9 mouse cellular contexts compared by ENCODE assay signal in the genomic region with DNA sequence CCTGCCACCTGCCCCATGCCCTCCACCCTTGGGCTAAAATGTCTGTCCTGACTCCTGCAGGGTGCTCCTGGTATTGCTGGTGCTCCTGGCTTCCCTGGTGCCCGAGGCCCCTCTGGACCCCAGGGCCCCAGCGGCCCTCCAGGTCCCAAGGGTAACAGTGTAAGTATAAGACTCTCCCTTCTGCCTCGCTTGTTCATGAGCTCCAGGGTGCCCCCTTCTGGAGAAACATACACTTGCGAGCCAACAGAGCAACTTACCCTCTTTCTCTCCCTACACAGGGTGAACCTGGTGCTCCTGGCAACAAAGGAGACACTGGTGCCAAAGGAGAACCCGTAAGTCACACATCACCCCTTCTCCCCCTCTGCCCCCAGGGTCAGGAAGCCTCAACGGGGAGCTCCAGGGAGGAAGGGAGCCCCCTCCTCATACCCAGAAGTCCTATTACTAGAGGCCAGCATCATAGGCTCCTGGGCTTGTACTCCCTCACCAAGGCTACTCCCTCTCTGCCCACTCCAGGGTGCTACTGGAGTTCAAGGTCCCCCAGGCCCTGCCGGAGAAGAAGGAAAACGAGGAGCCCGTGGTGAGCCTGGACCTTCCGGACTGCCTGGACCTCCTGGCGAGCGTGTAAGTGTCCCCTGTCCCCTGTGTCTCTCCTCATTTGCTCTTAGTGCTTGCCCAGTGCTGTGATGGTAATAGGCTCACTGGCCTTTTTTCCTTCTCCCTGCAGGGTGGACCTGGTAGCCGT. TPM values are rescaled to one million over a fixed set of nuclear protein-coding genes. Genes with fewer than 3 reads are reported as not detected.
A peak's percentile ranks its signal among the peaks of the same experiment; 100 is the strongest.
DNase-seq lines count a peak whose midpoint lies in the region; ATAC-seq and TF ChIP-seq lines count a peak whose summit lies in the region.
"Had no signal": no experiment of that assay in that cellular context is flagged by ENCODE, and none has a peak within 500 bp of the region (broad histone marks: within the 10 kb centered on the region; RNA-seq: fewer than 3 reads in every experiment).

No protein-coding gene starts in this region.

- no peak for ATAC-seq in CD4-positive, CD25-positive, alpha-beta regulatory T cell, adult 4 months
- ATAC-seq in limb, embryonic 11.5 days (ENCODE audit: insufficient number of reproducible peaks, low FRiP score, low TSS enrichment, low read depth): no peak
- no peak; the same call in 1 of the 2 replicates for ATAC-seq in intestine, postnatal 0 days

- no peak overlapping the region for H3K4me3 ChIP-seq in limb, embryonic 11.5 days (ENCODE audit: low read depth, low read length)
- H3K4me3 ChIP-seq in limb, embryonic 10.5 days: no peak overlapping the region
- no peak overlapping the region for H3K4me3 ChIP-seq in intestine, postnatal 0 days (ENCODE audit: low read depth, low read length)

- H3K27ac ChIP-seq in limb, embryonic 11.5 days (replicated peaks; ENCODE audit: low read depth, low read length): no peak overlapping the region
- H3K27ac ChIP-seq in limb, embryonic 10.5 days: no peak overlapping the region
- no peak overlapping the region; the same call in 1 of the 2 replicates for H3K27ac ChIP-seq in intestine, postnatal 0 days (ENCODE audit: low read depth, low read length)

- peaks cover 7% of the 10 kb centered on the region; the same call in 1 of the 2 replicates for H3K4me1 ChIP-seq in limb, embryonic 11.5 days (ENCODE audit: control insufficient read depth, insufficient read depth, low read length)
- H3K4me1 ChIP-seq in limb, embryonic 10.5 days: peaks cover 16% of the 10 kb centered on the region
- H3K4me1 ChIP-seq in intestine, postnatal 0 days (replicated peaks; ENCODE audit: control insufficient read depth, insufficient read depth, low read length): no peaks in the 10 kb centered on the region

- no peak overlapping the region for H3K9ac ChIP-seq in limb, embryonic 11.5 days (ENCODE audit: low read length)
- no peak overlapping the region for H3K9ac ChIP-seq in intestine, postnatal 0 days (ENCODE audit: low read depth, low read length)

- no peaks in the 10 kb centered on the region for H3K9me3 ChIP-seq in limb, embryonic 11.5 days (ENCODE audit: control insufficient read depth, low read length)
- H3K9me3 ChIP-seq in limb, embryonic 10.5 days (replicated peaks): no peaks in the 10 kb centered on the region
- no peaks in the 10 kb centered on the region for H3K9me3 ChIP-seq in intestine, postnatal 0 days (ENCODE audit: control insufficient read depth)

- DNase-seq in CD4-positive, CD25-positive, alpha-beta regulatory T cell, adult 2 months (ENCODE audit: low read depth, low spot score): peak; percentile 76
- DNase-seq in limb, embryonic 11.5 days (ENCODE audit: low spot score): peak; percentile 57
- no peak for DNase-seq in limb, embryonic 10.5 days (ENCODE audit: low spot score)
- peak; percentile 62 for DNase-seq in embryo, embryonic 10.5 days (ENCODE audit: low spot score)
- DNase-seq in lung, postnatal 14 days: peak; percentile 67
- DNase-seq in thymus, postnatal 4 days: peak; percentile 79

- no peaks in the 10 kb centered on the region for H3K27me3 ChIP-seq in limb, embryonic 11.5 days (ENCODE audit: control insufficient read depth, insufficient read depth, low read length)
- H3K27me3 ChIP-seq in limb, embryonic 10.5 days (ENCODE audit: low read depth, poor library complexity, severe bottlenecking): peaks cover 35% of the 10 kb centered on the region
- peaks cover 28% of the 10 kb centered on the region for H3K27me3 ChIP-seq in intestine, postnatal 0 days (replicated peaks; ENCODE audit: control insufficient read depth, insufficient read depth, low read length)

- WGBS in limb, embryonic 11.5 days: 57% methylated on average over 12 of the region's 13 CpGs
- 55% methylated on average over 13 of the region's 13 CpGs for WGBS in limb, embryonic 10.5 days
- WGBS in intestine, postnatal 0 days: 48% methylated on average over 13 of the region's 13 CpGs

- peak; percentile 70 for TF ChIP-seq CTCF in intestine, postnatal 0 days (IDR thresholded peaks at IDR 0.05; ENCODE audit: low read depth)

- peaks cover 15% of the 10 kb centered on the region for H3K36me3 ChIP-seq in limb, embryonic 11.5 days (ENCODE audit: control insufficient read depth, insufficient read depth, low read length)
- H3K36me3 ChIP-seq in limb, embryonic 10.5 days: peaks cover 82% of the 10 kb centered on the region
- H3K36me3 ChIP-seq in intestine, postnatal 0 days (ENCODE audit: control insufficient read depth, insufficient read depth): peaks cover 21% of the 10 kb centered on the region; the same call in 1 of the 2 replicates

- no peak overlapping the region for H3K4me2 ChIP-seq in limb, embryonic 11.5 days (ENCODE audit: low read depth, severe bottlenecking)
- no peak overlapping the region for H3K4me2 ChIP-seq in intestine, postnatal 0 days (replicated peaks; ENCODE audit: low read depth)

RNA-seq across cellular contexts. Expression of a gene that starts 6.4 kb away (rescaled TPM):
- under 1 TPM in 1 of 2 experiments, not detected in 1; 0.09 TPM for polyA plus RNA-seq in CD4-positive, CD25-positive, alpha-beta regulatory T cell, adult 4 months (2017; shearing (Covaris generic))
- 89.0 and 102 TPM in 2 replicates for polyA plus RNA-seq in limb, embryonic 11.5 days (2014; fragmentation: Nextera tagmentation; extraction: Ambion mirVana)
- polyA plus RNA-seq in limb, embryonic 10.5 days (2016; fragmentation: Nextera tagmentation; extraction: Ambion mirVana): 81.4 and 104 TPM in 2 replicates
- 338 and 367 TPM in 2 replicates for polyA plus RNA-seq in intestine, postnatal 0 days (2015; fragmentation: Nextera tagmentation; extraction: Ambion mirVana)

RNA-seq across cellular contexts. Expression of a gene that starts 24.9 kb away (rescaled TPM):
- not detected for polyA plus RNA-seq in CD4-positive, CD25-positive, alpha-beta regulatory T cell, adult 4 months (2017; shearing (Covaris generic))
- polyA plus RNA-seq in limb, embryonic 11.5 days (2014; fragmentation: Nextera tagmentation; extraction: Ambion mirVana): not detected in 2 replicates
- not detected in 2 replicates for polyA plus RNA-seq in limb, embryonic 10.5 days (2016; fragmentation: Nextera tagmentation; extraction: Ambion mirVana)
- polyA plus RNA-seq in intestine, postnatal 0 days (2015; fragmentation: Nextera tagmentation; extraction: Ambion mirVana): not detected in 2 replicates
- polyA plus RNA-seq: C2C12 had no signal

RNA-seq across cellular contexts. Expression of a gene that starts 33.7 kb away (rescaled TPM):
- polyA plus RNA-seq in CD4-positive, CD25-positive, alpha-beta regulatory T cell, adult 4 months (2017; shearing (Covaris generic)): not detected
- 0.60 and 0.70 TPM in 2 replicates for polyA plus RNA-seq in limb, embryonic 11.5 days (2014; fragmentation: Nextera tagmentation; extraction: Ambion mirVana)
- polyA plus RNA-seq in limb, embryonic 10.5 days (2016; fragmentation: Nextera tagmentation; extraction: Ambion mirVana): 0.23 TPM in 1 of 2 replicates, not detected in the other
- polyA plus RNA-seq in intestine, postnatal 0 days (2015; fragmentation: Nextera tagmentation; extraction: Ambion mirVana): 0.18 and 0.55 TPM in 2 replicates

RNA-seq across cellular contexts. Expression of a gene that starts 48.4 kb away (rescaled TPM):
- polyA plus RNA-seq in CD4-positive, CD25-positive, alpha-beta regulatory T cell, adult 4 months (2017; shearing (Covaris generic)): 10 to 100 TPM; 18.1 to 21.7 TPM
- polyA plus RNA-seq in limb, embryonic 11.5 days (2014; fragmentation: Nextera tagmentation; extraction: Ambion mirVana): 14.4 and 14.8 TPM in 2 replicates
- polyA plus RNA-seq in limb, embryonic 10.5 days (2016; fragmentation: Nextera tagmentation; extraction: Ambion mirVana): 9.9 and 10.8 TPM in 2 replicates
- 6.3 and 7.1 TPM in 2 replicates for polyA plus RNA-seq in intestine, postnatal 0 days (2015; fragmentation: Nextera tagmentation; extraction: Ambion mirVana)

Comparison
In these comparisons a context has a peak if more than half of its experiments do, and no peak if none do; other contexts are left out.
1. RNA of a gene that starts 6.4 kb away (polyA plus RNA-seq): 338 to 367 TPM in intestine, postnatal 0 days, 81.4 to 104 TPM in limb, embryonic 10.5 days and 89.0 to 102 TPM in limb, embryonic 11.5 days; 0.09 TPM in CD4-positive, CD25-positive, alpha-beta regulatory T cell, adult 4 months; every median in the first group is over 10 times any median in the second.